Mouse (Mus musculus): ENCODE results near the gene Fstl4.

Gene Fstl4

DNA sequence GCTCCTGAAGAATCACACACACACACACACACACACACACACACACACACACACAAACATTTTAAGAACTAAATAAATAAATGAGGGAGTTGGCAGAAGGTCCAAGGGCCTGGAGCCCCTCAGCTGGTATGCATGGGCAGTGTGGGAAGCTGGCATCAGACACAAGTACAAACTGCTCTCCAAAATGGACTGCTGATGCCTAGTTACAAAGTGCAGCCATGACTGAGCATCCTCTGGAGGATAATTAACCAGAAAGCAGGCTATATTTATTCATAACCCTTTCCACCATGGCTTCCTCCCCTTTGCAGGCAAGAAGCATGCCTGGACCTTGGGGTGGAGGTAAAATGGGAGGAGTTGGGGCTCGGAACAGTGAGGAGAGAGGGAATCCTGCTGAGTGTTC is 356.8 kb downstream of the Fstl4 start:
- no peak for DNase-seq (ENCODE audit: extremely low spot score, low read depth, low spot score)

DNA sequence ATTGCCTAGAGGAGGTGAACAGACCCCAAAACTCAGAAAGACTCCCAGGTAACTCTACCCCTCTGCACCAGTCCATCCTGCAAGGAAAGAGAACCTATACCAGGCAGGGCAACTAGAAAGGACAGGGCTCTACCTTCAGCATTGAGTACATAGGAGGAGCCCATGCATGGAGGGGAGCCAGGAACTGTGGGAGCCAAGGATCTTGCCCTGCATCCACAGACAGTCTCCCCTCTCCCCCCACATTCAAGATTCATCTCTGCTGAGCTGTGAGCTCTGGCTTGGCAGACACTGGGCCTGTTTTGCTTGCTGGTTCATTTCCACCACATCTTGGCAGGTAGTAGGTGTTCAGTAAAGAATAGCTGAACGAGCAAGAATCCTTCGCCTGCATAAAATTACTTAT is 360.4 kb downstream of the Fstl4 start:
- DNase-seq (ENCODE audit: extremely low spot score, low read depth, low spot score): no peak

- DNase-seq (ENCODE audit: extremely low spot score, low read depth, low spot score): no peak
Observed at GRCm38 (mm10) chr11:53126660-53127059, 362.2 kb downstream of the Fstl4 start.

DNA sequence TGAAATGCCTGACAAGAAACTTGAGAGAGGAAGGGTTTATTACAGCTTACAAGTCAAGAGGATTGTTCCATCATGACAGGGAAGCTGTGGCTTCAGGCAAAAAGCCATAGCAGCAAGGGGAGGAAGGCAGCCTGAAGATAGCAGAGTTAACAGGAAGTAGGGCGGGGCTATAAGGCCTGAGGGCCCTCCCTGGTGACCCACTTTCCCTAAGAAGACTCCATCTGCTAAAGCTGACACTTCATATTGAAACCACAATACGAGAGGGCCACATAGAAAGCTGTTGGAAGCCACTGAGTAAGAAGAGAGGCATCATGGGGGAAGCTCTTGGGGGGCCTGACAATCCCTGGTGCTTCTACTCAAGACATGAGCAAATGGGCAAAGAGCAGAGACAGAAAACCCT is 364.2 kb downstream of the Fstl4 start:
- no peak for DNase-seq (ENCODE audit: extremely low spot score, low read depth, low spot score)

DNA sequence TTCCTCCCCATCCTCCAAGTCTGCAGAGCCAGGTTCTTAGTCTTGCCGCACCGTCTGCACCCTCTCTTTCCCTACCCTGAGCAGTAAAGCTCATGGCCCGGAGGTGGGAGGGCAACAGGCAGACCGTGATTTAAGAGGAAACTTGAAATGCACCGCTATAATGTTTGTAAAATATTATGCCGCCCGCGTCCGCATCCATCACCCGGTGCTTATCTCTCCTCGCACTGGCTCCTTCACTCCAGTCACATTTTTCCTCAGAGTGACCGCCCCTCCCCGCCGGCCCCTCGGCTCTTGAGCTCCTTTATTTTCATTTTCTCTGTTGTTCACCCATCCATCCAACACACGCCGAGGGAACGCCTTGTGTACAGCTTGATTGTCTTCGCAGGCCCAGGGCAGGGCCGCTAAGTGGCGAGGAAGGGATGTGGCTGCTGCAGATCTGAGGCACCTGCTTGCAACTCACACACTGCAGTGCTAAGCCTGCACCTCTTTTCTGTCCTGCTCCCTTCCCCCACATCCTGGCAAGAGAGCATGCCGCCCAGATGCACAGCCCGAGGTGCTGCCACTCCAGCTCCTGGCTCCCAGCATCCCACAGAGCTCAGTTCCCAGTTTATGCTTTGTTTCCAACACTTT is 368.1 kb downstream of the Fstl4 start:
- no peak for DNase-seq (ENCODE audit: extremely low spot score, low read depth, low spot score)

GRCm38 (mm10) chr11:53136371-53136770 is 371.9 kb downstream of the Fstl4 start:
- no peak for DNase-seq (ENCODE audit: extremely low spot score, low read depth, low spot score)

GRCm38 (mm10) chr11:53137381-53137780 is 372.9 kb downstream of the Fstl4 start:
- DNase-seq (ENCODE audit: extremely low spot score, low read depth, low spot score): no peak

DNA sequence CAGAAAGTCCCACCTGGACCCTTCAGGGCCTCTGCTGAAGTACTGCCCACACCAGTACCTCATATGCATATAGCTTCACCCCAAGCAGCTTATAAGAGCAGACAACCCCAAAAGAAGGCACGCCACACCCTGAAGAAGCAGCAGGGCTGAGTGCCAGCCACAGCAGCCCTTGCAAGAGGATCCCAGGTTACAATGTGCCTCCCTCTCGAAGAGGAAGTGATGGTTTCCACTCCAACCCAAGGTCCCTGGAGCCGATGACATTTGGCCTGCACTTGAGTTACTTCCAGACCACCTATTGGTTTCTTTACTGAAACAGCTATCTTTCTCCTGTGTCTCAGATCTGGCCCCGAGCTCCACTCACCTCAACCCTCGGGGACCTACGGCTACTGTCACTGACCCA is 373.8 kb downstream of the Fstl4 start:
- DNase-seq (ENCODE audit: extremely low spot score, low read depth, low spot score): no peak

GRCm38 (mm10) chr11:53139666-53140065 is 375.2 kb downstream of the Fstl4 start:
- no peak for DNase-seq (ENCODE audit: extremely low spot score, low read depth, low spot score)

DNA sequence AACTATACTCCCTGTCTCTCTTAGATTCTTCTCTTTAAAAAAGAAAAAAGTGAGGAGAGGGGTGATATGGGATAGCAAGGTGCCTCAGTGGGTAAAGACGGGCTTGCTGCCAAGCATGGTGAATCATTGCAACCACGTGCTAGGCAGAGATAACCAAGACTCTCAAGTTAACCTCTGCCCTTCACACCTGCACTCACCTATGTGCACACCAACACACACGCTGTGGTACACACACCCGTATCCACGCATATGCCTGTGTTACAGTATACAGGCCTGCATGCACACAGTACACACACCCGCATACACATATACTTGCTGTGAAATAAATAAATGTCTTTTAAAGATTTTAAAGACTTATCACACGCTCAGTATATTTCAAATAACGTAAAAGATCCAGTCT is 375.8 kb downstream of the Fstl4 start:
- DNase-seq (ENCODE audit: extremely low spot score, low read depth, low spot score): no peak

GRCm38 (mm10) chr11:53140722-53141400 is 376.4 kb downstream of the Fstl4 start:
- DNase-seq (ENCODE audit: extremely low spot score, low read depth, low spot score): no peak

DNA sequence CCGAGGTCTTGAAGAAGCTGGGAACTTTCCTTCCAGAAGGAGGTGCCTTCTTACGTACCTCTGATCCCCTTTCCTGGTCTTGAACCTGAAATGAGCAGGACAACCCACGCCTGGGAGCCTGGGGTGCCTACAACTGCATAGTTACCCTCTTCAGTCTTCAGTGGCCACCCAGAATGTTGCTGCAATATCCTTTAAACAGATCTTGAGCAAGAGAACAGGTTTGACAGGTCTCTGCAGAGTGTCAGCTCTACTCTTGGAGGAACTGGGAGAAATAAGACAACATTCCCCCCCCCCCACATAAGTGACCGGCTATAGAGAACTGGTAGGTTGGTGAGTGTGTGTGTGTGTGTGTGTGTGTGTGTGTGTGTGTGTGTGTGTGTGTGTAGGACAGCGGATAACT is 379.1 kb downstream of the Fstl4 start:
- no peak for DNase-seq (ENCODE audit: extremely low spot score, low read depth, low spot score)

DNA sequence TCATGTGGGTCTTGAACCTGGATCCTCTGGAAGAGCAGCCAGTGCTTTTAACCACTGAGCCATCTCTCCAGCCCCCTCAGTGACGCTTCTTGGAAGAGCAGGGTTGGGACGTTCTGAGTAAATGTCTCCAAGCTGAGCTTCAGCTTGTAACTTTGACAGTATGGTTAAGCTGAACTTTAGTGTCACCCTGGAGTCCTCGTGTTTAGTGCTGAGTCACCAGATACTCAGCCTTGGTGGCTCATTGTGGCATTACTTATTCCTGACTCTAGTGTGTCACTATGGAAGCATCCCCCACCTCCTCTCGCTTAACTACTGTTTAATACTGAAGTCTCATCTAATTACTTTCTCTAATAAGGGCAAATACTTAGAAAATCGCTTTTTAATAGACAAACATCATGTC is 380.1 kb downstream of the Fstl4 start:
- no peak for DNase-seq (ENCODE audit: extremely low spot score, low read depth, low spot score)

GRCm38 (mm10) chr11:53146290-53146689 is 381.9 kb downstream of the Fstl4 start:
- DNase-seq (ENCODE audit: extremely low spot score, low read depth, low spot score): no peak

DNA sequence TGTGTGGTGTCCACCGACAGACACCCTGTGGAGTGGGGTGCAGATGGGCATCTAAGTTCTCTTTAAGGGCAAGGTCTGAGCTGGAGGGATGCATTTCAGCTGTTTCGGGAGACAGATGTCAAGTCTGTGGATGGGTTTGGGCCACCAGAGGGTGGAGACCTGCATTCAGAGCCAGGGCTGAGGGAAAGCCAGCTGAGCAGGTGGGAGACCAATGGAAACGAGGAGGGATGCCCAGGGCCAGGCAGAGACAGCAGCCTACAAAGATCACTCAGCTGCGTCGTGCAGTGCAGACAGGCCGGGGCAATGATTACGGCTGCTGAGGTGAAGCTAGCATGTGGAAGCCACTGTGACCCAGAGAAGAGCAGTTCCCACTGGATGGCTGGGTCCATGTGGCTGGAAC is 392.0 kb downstream of the Fstl4 start:
- no peak for DNase-seq (ENCODE audit: extremely low spot score, low read depth, low spot score)

- DNase-seq (ENCODE audit: extremely low spot score, low read depth, low spot score): no peak
Observed at GRCm38 (mm10) chr11:53157621-53158259, 393.3 kb downstream of the Fstl4 start.

GRCm38 (mm10) chr11:53162385-53162784 is 398.0 kb downstream of the Fstl4 start:
- no peak for DNase-seq (ENCODE audit: extremely low spot score, low read depth, low spot score)

- DNase-seq (ENCODE audit: extremely low spot score, low read depth, low spot score): no peak
Observed at GRCm38 (mm10) chr11:53166478-53166877, 402.0 kb downstream of the Fstl4 start.

- DNase-seq (ENCODE audit: extremely low spot score, low read depth, low spot score): no peak
Observed at GRCm38 (mm10) chr11:53182177-53182852, 417.9 kb downstream of the Fstl4 start.

- DNase-seq (ENCODE audit: extremely low spot score, low read depth, low spot score): no peak
Observed at GRCm38 (mm10) chr11:53182858-53183257, 418.4 kb downstream of the Fstl4 start.

DNA sequence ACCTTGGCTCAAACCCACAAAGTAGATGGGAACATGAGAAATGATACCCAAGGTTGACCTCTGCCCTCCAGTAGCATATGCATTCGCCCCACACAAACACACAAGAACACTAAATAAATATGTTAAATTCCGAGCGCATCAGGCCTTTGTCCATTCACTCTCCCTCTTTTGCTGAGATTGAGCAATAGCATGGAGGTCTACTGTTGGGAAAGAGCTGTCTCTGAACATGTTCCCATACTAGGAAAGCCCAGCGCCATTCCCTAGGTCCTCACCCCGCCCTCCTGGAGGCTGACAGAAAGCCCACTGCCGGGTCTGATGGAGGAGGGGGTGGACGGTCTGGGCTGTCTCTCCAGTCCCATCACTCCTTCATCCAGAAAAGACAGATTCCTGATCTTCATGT is 419.6 kb downstream of the Fstl4 start:
- no peak for DNase-seq (ENCODE audit: extremely low spot score, low read depth, low spot score)

DNA sequence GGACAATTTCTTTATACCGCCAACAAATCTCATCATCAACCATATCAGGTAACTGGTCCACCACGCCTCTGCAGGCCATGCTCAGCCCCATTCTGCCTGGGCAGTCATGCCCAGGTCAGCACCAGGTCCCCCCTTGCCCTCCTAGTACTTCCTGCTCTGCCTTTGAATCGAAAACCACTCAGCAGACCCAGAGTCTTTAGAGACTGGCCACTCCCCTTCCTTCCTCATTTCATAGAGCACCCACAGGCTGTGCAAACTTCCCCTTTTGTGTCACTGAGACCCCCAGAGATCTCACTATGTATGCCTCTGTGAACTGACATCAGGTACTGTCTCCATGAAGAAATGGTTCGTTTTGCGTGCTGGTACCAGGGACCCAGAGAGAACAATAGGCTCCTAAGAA is 420.3 kb downstream of the Fstl4 start:
- DNase-seq (ENCODE audit: extremely low spot score, low read depth, low spot score): no peak
